Mouse (Mus musculus) kidney, postnatal 14 days (tissue): Measurements from ENCODE around the gene Amhr2.

Experiments
- DNase-seq: peaks from one replicate; pipeline ENCODE4 v3.0.0; 2022; ENCODE audit warnings: mixed read lengths

The Amhr2 gene

GRCm38 (mm10) chr15:102473246-102473645, 28.1 kb downstream of the Amhr2 start:
- no peak for DNase-seq

- no peak for DNase-seq
Observed at GRCm38 (mm10) chr15:102474520-102474919, 29.4 kb downstream of the Amhr2 start.

GRCm38 (mm10) chr15:102483136-102483535, 38.0 kb downstream of the Amhr2 start:
- DNase-seq = no peak

GRCm38 (mm10) chr15:102485853-102486252, 40.7 kb downstream of the Amhr2 start:
- no peak for DNase-seq

GRCm38 (mm10) chr15:102487664-102488063, 42.5 kb downstream of the Amhr2 start:
- no peak for DNase-seq

- no peak for DNase-seq
Observed at GRCm38 (mm10) chr15:102498322-102498721, 53.2 kb downstream of the Amhr2 start.

- DNase-seq = no peak
Observed at GRCm38 (mm10) chr15:102499370-102499769, 54.2 kb downstream of the Amhr2 start.

GRCm38 (mm10) chr15:102499851-102500250, 54.7 kb downstream of the Amhr2 start:
- no peak for DNase-seq

- DNase-seq = no peak
Observed at GRCm38 (mm10) chr15:102500479-102500878, 55.3 kb downstream of the Amhr2 start.

- DNase-seq = no peak
Observed at GRCm38 (mm10) chr15:102501084-102501814, 56.1 kb downstream of the Amhr2 start.

- no peak for DNase-seq
Observed at GRCm38 (mm10) chr15:102502254-102502840, 57.2 kb downstream of the Amhr2 start.

- no peak for DNase-seq
Observed at GRCm38 (mm10) chr15:102503447-102503846, 58.3 kb downstream of the Amhr2 start, which contains the start of gene Gm10337. Gm10337 (plus strand) TSS chr15:102503722.
